9 mouse cellular contexts compared by ENCODE assay signal in the genomic region with DNA sequence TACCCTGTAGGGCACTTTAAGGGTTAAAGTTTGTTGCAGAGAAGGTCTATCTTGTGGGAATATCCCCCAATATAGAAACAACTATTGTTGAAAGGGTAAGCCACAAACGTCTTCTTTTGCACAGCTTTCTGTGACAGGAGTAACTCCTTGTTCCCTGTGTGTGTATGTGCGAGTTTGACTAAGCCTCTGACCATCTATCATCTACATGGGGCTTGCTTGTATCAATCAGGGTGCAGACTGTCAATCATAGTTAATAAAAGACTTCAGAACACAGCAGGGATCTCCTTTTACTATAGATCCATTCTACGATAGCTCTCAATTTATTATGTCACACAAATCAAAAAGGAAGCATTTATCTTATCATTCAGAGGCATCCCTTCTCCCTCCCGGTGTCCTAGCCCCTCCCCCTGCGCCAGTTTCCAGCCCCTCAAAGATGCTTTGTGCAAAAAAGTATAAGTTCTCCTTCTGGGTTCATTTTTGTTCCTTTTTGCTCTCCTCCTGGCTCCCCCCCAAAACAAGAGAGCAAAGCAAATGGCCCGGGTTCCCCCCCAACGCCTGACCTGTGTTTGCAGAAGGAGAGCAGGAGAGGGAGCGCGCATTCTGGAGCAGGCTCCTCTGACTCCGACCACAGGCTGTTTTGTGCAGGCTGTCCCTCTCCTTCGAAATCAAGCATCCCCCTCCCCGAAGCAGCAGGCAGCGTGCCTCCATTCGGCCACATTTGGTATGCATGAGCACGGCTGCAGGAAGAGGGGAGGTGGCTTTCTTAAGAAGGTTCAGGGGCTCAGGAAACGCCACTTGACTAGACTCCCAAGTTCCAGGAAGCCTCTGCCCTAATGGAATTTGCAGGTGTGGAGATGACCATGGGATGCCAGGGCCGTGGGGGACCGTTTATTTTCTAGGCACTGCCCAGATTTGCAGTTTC.
DNase-seq lines count a peak whose midpoint lies in the region; ATAC-seq and TF ChIP-seq lines count a peak whose summit lies in the region.
"Had no signal": no experiment of that assay in that cellular context is flagged by ENCODE, and none has a peak within 500 bp of the region (broad histone marks: within the 10 kb centered on the region; RNA-seq: fewer than 3 reads in every experiment).

No protein-coding gene starts in this region.

- no peak overlapping the region for H3K27ac ChIP-seq in kidney, embryonic 15.5 days
- no peak overlapping the region for H3K27ac ChIP-seq in embryonic facial prominence, embryonic 14.5 days (replicated peaks; ENCODE audit: low read depth, low read length)
- H3K27ac ChIP-seq in hindbrain, embryonic 13.5 days: peak overlapping the region; percentile 67
- H3K27ac ChIP-seq in midbrain, postnatal 0 days (ENCODE audit: low read depth, low read length): peak overlapping the region; percentile 68

- peaks cover 27% of the 10 kb centered on the region for H3K4me1 ChIP-seq in kidney, embryonic 15.5 days
- H3K4me1 ChIP-seq in embryonic facial prominence, embryonic 14.5 days (ENCODE audit: control insufficient read depth, insufficient read depth, low read length): peaks cover 7% of the 10 kb centered on the region; the same call in 1 of the 2 replicates
- H3K4me1 ChIP-seq in hindbrain, embryonic 13.5 days (replicated peaks): peaks cover 23% of the 10 kb centered on the region; the same call in 1 of the 2 replicates
- H3K4me1 ChIP-seq in midbrain, postnatal 0 days (ENCODE audit: insufficient read depth, low read length): no peaks in the 10 kb centered on the region; the same call in 1 of the 2 replicates

- peak overlapping the region; percentile 36 for H3K4me3 ChIP-seq in kidney, embryonic 15.5 days (replicated peaks)
- H3K4me3 ChIP-seq in embryonic facial prominence, embryonic 14.5 days (ENCODE audit: low read depth, low read length): peak overlapping the region; percentile 37
- H3K4me3 ChIP-seq in hindbrain, embryonic 13.5 days: peak overlapping the region; percentile 53
- peak overlapping the region; percentile 56 for H3K4me3 ChIP-seq in midbrain, postnatal 0 days (ENCODE audit: low read depth, low read length)

- ATAC-seq in kidney, embryonic 15.5 days (replicated peaks; ENCODE audit: low FRiP score): peak; percentile 77
- ATAC-seq in embryonic facial prominence, embryonic 14.5 days (ENCODE audit: low read depth): peak; percentile 67
- peak; percentile 79 for ATAC-seq in hindbrain, embryonic 13.5 days (ENCODE audit: low FRiP score)
- ATAC-seq in midbrain, postnatal 0 days (ENCODE audit: low FRiP score): peak; percentile 81

- peak overlapping the region; percentile 73 for H3K4me2 ChIP-seq in kidney, embryonic 15.5 days
- peak overlapping the region; percentile 77 for H3K4me2 ChIP-seq in embryonic facial prominence, embryonic 14.5 days (ENCODE audit: low read depth, low read length)
- peak overlapping the region; percentile 82 for H3K4me2 ChIP-seq in hindbrain, embryonic 13.5 days
- peak overlapping the region; percentile 78 for H3K4me2 ChIP-seq in midbrain, postnatal 0 days (ENCODE audit: low read depth, low read length, poor library complexity, severe bottlenecking)

- 0 out of 2 replicates have a peak, but pooled peaks have one; percentile 7 for TF ChIP-seq CTCF in brain, embryonic 14.5 days (IDR thresholded peaks at IDR 0.05; ENCODE audit: borderline replicate concordance, extremely low read depth, insufficient read depth, insufficient read length)
- TF ChIP-seq CTCF in midbrain, postnatal 0 days (IDR thresholded peaks at IDR 0.05): peak; percentile 39

- DNase-seq in kidney, adult 9 months: no peak
- DNase-seq in brain, embryonic 14.5 days (ENCODE audit: low read depth): peak; percentile 76
- peak; percentile 31 for DNase-seq in embryonic facial prominence, embryonic 14.5 days (ENCODE audit: low spot score)
- DNase-seq in midbrain, postnatal 0 days (ENCODE audit: low spot score): peak; percentile 62
- no peak for DNase-seq in adrenal gland, postnatal 36 days
- DNase-seq in spleen, postnatal 4 days (ENCODE audit: low spot score in 2 of 2): no peak

- no peaks in the 10 kb centered on the region for H3K27me3 ChIP-seq in kidney, embryonic 15.5 days
- no peaks in the 10 kb centered on the region for H3K27me3 ChIP-seq in embryonic facial prominence, embryonic 14.5 days (replicated peaks; ENCODE audit: control insufficient read depth, insufficient read depth, low read length)
- no peaks in the 10 kb centered on the region for H3K27me3 ChIP-seq in hindbrain, embryonic 13.5 days
- no peaks in the 10 kb centered on the region for H3K27me3 ChIP-seq in midbrain, postnatal 0 days (ENCODE audit: insufficient read depth, low read length)
- H3K27me3 ChIP-seq: CH12.LX had no signal

- 4% methylated on average over 18 of the region's 18 CpGs for WGBS in kidney, embryonic 15.5 days
- WGBS in embryonic facial prominence, embryonic 14.5 days: 4% methylated on average over 17 of the region's 18 CpGs
- WGBS in hindbrain, embryonic 13.5 days: 1% methylated on average over 18 of the region's 18 CpGs
- 2% methylated on average over 18 of the region's 18 CpGs for WGBS in midbrain, postnatal 0 days

- no peaks in the 10 kb centered on the region for H3K36me3 ChIP-seq in kidney, embryonic 15.5 days
- no peaks in the 10 kb centered on the region for H3K36me3 ChIP-seq in embryonic facial prominence, embryonic 14.5 days (ENCODE audit: control insufficient read depth, insufficient read depth, low read length)
- H3K36me3 ChIP-seq in hindbrain, embryonic 13.5 days: no peaks in the 10 kb centered on the region
- H3K36me3 ChIP-seq in midbrain, postnatal 0 days (ENCODE audit: insufficient read depth, low read length): no peaks in the 10 kb centered on the region

- no peak overlapping the region for H3K9ac ChIP-seq in kidney, embryonic 15.5 days
- H3K9ac ChIP-seq in embryonic facial prominence, embryonic 14.5 days (ENCODE audit: low read depth, low read length): peak overlapping the region; percentile 27
- peak overlapping the region; percentile 71 for H3K9ac ChIP-seq in hindbrain, embryonic 13.5 days
- peak overlapping the region; percentile 69 for H3K9ac ChIP-seq in midbrain, postnatal 0 days (replicated peaks; ENCODE audit: low read length, poor library complexity, severe bottlenecking)

- no peak for TF ChIP-seq POLR2A in brain, embryonic 14.5 days (IDR thresholded peaks at IDR 0.05; ENCODE audit: borderline replicate concordance, extremely low read depth, insufficient read depth, insufficient read length, poor library complexity, severe bottlenecking)

- no peaks in the 10 kb centered on the region for H3K9me3 ChIP-seq in kidney, embryonic 15.5 days (replicated peaks)
- no peaks in the 10 kb centered on the region for H3K9me3 ChIP-seq in embryonic facial prominence, embryonic 14.5 days (ENCODE audit: control insufficient read depth, low read length)
- H3K9me3 ChIP-seq in hindbrain, embryonic 13.5 days: no peaks in the 10 kb centered on the region
- no peaks in the 10 kb centered on the region for H3K9me3 ChIP-seq in midbrain, postnatal 0 days (ENCODE audit: low read length)

Comparison
In these comparisons a context has a peak if more than half of its experiments do, and no peak if none do; other contexts are left out.
1. H3K27ac ChIP-seq: peak in hindbrain, embryonic 13.5 days (single experiment) and midbrain, postnatal 0 days (single experiment); none in kidney, embryonic 15.5 days (single experiment) and embryonic facial prominence, embryonic 14.5 days (single experiment).
2. DNase-seq: peak in brain, embryonic 14.5 days (single experiment), embryonic facial prominence, embryonic 14.5 days (single experiment) and midbrain, postnatal 0 days (single experiment); none in kidney, adult 9 months (single experiment), adrenal gland, postnatal 36 days (0 of 2) and spleen, postnatal 4 days (0 of 2).
3. Peak in every context shown above with its lines, with median percentiles within 50 percentile points of each other: ATAC-seq, H3K4me2 ChIP-seq and H3K4me3 ChIP-seq.